Mouse (Mus musculus): ENCODE measurements around the gene Piezo1.

Gene Piezo1

DNA sequence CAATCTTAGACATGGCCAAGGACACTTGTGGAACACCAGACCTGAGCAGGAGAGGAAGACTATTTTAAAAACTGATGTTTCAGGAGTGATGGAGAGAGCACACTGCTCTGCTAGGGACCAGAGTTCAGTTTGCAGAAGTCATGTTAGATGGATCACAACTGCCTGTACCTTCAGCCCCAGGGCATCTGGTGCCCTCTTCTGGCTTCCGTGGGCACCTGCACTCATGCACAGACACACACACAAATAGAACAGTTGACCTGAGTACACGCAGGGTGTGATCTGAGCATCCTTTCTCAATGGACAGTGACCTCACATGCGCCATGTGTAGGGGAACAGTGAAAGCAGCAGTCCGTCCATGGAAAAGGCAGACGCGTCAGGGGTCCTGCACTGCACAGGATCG, 67.3 kb downstream of the Piezo1 start:
- no peak for DNase-seq

DNA sequence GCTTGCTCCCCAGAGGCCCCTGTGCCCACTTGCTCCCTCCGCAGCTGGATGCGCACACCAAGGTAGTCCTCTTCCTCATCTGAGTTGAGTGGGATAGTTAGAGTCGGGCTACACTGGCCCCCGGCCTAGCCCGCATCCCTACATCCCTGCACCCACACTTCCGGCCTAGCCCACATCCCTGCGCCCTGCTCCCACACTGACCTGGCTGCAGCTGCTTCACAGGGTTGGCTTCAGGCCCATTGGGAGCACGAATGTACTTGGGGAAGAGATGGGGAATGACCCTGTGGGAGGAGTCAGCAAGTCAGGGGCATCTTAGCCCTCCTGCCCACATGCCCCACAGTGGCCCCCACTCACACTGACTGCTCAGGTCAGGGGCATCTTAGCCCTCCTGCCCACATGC, 68.7 kb downstream of the Piezo1 start:
- no peak for DNase-seq

DNA sequence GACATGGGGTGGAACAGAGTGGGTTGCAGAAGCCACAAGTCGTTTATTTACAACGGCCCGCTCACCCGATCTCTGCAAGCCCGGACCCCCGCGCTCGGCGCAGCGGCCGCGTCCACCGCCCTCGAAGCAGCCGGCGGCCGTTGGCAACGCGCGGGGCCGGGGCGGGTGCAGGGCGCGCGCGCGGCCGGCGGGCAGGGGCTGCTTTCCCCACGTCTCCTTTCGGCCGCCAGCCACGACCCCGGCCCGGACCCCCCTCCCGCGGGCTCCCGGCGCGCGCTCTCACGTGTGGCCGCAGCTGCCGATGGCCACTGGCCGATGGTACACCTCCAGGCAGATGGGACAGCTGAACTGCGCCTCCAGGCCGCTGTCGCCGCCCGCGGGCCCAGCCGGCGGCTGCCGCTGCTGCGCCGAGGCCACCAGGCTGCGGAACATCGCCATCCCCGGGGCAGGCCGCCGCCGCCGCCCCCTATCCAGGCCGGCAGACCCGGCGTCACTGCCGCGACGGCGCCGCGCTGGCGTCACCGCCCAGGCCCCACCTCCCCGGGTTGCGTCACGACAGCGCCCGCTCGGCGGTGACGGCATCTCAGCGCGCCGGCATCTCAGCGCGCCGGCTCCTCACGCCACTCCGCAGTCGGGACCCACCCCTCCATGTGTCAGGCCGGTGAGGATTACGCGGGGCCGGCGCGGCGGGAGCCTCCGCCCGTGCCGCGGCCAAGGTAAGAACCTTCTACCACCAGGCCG, 75.4 kb downstream of the Piezo1 start, which contains the start of the genes Rnf166 and Ctu2:
Gene Rnf166 (minus strand): TSS at position 485 of the 741 bp plus-strand sequence.
Gene Ctu2 (plus strand): TSS at position 564 of the 741 bp plus-strand sequence.
- DNase-seq = peak; percentile 96

DNA sequence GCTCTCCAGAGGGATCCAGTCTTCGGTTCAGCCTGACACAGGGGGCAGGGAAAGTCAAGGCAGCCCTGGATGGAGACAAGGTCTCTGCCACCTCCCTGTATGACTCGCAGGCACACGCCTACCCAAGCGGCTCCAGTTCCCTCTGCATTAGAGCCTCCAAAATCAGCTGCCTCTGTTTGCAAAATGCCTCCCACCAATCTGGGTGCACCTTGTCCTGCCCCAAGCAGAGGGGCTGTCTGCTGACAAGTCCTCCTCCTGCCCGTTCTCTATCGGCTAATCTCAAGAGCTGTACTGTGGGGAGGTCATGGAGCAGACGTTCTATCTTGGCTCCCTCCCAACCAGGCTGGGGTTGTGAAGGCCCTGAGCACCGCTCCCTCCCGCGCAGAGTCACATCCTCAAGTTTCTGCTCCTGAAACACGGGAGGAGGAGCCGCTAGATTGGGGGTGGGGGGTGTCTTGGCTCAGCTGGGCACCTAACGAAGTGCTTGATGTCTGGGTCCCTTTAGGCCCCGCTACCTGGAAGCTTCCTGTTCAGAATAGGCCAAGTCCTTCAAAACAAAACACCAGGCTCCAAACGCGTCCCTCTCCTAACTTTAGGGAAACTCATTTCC, 76.1 kb downstream of the Piezo1 start:
- peak; percentile 70 for DNase-seq

DNA sequence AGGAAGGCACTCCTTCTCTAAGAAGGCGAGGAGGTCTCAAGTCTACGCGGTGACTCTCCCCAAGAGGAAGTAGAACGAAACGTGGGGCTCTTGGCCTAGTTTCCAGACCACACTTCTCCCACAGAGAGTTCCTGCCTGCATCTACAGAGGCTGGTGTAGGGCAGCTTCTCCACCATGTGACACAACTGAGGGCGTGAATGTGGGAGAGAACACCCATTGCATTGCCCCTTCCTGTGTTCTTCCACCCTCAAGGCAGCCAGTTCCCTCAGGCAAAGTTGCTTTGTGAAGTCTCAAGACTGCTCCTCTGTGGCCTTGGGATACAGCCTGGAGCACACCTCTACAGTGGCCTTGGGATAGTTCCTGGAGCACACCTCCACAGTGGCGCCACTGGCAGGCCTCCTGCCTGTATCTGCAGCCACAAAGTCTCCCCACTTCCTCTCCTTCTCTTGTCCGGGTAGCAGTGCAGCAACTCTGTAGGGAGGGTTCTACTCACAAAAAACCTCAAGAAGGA, 77.2 kb downstream of the Piezo1 start:
- no peak for DNase-seq

DNA sequence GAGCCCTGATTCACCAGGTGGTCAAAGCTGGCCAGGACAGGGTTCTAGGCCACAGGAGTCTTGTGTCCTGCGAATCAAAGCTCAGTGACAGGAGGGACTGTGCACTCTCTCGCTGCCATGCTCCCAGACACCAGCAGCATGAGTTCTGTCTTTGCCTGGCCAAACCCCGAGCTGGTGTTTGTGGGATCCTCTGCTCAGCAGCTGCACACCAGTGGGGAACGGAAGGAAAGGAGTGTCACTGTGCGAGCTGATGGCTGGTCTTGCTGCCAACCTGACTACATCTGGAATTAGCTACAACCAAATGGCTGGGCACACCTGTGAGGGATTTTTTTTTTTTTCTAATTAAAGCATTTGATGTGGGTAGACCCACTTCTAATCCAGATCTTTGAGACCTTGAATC, 80.4 kb downstream of the Piezo1 start:
- DNase-seq = no peak

DNA sequence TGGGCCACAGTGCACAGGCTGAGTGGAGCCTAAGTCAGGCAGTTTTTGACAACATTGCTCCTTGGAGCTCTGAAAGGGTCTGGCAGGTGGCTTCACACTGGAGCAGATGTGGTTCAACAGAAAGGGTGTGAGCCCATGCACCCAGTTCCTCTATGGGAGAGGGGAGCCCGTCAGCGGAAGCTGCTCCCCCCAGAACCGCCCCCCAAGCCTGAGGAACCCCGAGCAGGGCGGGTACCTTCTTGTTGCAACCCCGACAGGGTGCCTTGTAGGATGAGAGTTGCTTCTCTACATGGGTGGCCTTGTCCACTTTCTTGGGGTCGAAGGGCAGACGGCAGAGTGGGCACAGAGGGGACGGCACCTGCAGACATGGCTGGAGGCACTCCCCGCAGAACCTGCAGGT, 81.2 kb downstream of the Piezo1 start:
- no peak for DNase-seq

DNA sequence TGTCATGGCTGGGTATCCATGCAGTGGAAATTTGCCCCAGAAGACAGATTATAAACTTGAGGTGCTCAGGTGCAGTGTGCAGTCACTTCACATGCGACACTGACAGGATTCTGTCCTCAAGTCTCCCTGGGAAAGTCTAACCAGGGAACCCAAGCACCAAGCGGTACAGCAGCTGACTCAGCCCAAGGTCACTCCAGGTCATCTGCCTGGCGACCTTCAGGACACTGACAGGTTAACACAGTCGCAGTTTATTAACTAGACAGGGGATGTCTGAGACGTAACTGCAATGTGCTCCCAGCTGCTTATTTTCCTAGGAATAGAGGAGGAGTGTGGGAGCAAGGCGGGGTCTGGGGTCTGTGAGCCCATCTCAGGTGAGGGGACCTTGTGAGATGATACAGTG, 81.7 kb downstream of the Piezo1 start:
- DNase-seq = no peak

DNA sequence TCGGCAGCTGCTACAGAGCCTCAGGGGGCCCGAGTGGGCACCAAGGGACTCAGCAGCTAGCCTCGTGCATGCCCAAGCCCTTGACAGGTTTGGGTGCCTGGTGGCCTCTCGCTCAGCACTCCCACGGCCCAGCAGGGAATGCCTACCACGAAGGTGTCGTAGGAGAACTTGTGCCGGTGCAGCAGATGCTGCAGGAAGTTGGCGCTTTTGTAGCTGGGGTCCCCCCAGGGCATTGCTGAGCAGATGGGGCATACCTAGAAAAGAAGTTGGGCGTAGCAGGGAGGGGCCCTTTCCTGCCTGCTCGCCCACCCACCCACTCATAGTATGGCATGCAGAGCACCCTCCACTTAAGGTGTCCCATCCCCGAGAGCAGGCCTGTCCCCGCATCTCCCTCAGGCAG, 83.3 kb downstream of the Piezo1 start:
- DNase-seq = no peak

DNA sequence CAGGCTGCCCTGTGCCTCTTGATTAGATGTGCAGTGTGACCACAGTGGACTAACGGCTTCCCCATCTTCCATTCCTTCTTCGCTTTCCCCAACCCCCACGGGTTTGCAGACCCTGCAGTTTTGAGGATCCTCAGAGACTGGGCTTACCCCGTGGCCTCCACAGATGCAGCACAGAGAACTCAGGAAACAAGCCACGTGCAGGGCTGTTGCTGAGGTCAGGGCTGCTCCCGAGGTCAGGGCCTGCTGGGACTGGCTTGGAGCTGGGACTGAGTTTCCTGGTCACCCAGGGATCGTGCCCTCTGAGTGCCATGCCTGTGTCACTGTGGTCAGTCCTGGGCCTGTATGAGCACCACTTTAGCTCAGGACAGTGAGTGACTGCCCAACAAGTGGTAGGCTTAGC, 86.1 kb downstream of the Piezo1 start:
- no peak for DNase-seq

DNA sequence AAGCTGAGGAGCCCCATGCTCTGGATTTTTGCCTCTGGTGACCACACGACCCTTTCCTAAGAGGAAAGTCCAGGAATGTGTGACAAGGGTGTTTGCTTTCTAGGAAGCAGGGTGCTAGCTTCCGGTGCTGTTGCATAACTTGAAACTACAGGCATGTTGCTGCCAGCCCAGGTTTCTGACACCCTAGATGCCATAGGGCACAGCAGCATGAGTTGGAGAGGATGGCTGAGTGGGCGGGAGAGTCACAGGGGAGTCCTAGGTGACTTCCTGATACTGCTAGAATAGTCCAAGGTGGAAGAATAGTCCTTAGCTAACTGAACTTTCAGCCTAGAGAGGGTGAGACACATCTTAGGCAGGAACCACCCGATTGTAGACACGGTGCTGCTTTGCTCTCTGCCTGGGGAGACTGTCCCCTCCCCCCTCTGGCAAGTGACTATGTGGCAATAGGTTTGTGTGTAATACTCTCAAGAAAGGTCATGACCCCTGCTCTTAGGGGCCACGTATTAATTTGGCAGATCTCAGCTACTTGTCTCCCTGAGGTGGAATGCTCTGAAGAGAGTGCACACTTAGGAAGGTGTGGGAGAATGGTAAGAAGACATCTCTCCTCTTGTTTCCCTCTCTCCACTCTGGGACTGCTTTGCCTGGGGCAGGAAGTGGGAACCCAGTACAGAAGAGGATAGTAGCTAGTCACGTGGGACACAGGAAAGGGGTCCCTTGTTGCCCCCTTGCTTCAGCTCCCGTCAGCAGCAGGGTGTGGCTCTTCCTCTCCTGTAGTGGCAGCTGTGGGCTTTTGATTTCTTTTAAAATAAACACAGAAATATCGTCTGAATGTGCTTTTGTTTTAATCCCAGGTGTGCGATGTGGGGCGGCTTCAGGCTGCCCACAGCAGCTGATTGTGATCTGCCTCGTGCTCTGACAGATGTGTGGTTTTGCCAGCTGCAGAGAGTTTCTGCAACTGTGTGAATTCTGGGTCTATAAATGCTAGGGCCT, 87.2 kb downstream of the Piezo1 start:
- no peak for DNase-seq

DNA sequence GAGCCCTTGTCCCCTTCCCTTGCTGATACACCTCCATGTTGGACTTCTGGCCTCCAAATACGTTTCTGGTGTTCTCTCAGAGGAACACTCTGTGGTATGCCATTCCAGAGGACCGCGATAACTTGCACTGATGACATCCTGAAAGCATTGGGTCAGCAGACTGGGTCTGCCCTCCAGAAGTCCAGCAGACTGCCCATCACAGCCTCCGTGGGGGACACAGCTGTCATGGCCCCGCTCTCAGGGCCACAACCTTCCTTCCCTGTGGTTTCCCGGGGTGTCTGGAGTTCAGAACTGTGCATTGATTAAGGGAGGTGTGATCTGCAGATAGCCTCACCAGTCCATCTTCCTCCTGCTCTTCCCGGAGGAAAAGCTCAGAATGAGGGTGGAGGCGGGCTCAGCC, 88.6 kb downstream of the Piezo1 start:
- DNase-seq = no peak

DNA sequence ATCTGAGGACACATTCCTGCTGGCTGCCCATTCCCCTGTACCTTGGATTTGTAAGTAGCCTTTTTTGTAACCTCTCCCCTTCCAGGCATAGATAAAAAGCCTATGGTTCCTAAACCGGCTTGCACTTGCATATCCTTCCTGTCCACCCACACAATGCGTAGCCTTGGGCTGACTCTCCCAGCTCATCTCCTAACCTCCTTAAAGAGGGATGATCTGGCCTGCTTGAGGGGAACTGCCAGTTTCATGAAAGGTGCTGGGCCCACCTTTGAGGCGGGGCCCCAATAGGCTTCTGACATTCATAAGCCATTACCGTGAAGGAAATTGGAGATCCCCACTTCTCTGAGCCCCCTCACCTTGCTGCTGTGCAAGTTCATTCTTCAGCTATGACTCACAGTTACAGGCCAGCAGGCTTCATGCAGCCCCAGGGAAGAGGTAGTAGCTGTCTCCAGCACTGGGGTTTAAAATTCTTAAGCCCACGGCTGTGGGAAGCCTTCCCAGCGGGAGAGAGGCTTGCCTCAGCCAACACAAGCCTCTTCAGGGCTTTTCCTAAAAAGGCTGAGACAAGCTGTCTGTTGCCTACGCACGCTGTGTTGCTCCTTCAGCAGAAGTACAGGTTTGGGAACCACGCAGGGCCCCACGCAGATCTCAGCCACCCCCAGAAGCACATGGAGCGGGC, 89.5 kb downstream of the Piezo1 start:
- no peak for DNase-seq

DNA sequence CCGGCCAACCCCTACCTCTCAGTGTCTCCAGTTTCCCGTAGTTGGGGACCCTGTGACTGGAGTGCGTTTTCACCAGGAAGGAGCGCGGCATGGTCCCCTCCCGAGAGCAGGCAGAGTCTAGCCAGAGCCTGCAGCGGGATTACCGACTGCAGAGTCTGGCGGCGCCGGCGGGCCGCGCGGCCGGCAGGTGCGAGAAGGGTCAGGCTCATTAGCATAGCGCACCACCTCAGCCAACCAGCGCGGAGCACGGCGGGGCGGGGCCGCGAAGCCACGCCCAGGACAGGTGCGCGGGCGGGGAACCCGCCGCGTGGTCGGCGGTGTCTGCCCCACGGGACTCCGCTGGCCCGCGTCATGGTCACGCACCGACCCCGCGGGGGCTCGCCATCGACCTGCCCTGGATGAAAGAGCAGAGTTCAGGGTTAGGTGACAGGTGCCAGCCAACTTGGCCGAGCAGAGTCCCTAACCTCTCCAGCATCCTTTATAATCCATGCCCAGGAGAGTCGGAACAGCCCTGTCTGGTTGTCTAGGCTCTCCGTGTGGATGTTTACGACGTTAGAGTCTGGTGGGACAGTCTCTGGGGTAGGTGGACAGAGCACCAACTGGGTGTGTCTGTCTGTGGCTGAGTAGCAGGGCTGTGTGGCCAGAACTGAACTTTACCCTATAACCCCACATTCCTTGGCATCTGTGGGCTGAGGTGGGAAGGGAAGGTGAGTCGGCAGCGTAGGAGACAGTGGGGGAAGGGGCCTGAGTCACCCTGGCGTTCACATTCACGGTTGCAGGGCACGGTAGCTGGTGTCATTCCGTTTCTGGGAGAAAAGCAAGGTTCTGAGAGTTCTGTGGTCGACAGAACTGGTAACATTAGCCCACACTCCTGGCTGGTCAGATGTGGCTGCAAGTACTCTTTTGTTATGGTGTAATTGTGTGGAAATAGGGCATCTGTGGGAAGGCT, 90.3 kb downstream of the Piezo1 start, which contains the start of gene Snai3:
Gene Snai3 (minus strand): TSS at position 210 of the 949 bp plus-strand sequence.
- peak; percentile 87 for DNase-seq

DNA sequence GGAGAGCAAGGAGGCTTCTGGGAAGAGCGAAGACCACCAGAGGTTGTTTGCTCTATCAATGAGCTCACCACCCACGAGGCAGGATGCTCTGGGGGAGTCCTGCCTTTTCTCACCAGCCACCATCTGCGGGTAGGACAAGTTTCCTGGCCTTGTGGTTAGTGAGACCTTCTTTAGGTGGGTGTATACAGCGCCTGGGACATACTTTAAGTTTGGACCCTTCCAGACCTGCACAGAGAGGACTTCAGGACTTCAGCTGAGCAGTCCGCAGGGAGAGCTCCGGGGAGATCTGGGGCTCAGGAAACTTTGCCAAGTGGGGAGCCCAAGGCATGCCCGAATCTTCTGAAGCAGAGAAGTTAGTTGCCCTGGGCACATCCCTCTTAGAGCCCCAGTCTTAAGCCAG, 91.1 kb downstream of the Piezo1 start:
- DNase-seq = no peak

DNA sequence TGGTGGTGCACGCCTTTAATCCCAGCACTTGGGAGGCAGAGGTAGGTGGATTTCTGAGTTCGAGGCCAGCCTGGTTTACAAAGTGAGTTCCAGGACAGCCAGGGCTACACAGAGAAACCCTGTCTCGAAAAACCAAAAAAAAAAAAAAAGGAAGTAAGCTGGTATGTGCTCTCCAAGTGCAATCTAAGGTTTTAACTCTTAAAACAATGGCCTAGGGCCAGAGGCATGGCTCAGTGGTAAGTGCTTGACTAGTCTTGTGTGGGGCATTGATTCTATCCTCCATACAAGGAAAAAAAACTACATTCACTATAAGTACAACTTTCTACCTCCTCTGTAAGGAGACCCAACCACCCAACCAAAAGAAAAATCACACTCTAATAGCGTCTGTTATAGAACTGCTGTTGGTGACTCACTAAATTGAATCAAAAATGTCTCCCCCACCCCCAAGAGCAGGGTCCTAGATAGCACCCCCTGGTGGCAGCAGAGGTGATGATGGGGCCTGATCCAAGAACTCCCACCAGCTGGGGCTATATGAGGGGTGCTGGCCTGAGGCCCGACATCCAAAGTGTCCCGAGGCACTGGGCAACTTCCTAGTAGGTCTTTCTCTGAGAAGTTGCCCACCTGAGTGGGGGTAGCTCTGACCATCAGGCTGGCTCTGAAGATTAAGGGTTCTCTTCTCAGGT, 91.8 kb downstream of the Piezo1 start:
- no peak for DNase-seq

DNA sequence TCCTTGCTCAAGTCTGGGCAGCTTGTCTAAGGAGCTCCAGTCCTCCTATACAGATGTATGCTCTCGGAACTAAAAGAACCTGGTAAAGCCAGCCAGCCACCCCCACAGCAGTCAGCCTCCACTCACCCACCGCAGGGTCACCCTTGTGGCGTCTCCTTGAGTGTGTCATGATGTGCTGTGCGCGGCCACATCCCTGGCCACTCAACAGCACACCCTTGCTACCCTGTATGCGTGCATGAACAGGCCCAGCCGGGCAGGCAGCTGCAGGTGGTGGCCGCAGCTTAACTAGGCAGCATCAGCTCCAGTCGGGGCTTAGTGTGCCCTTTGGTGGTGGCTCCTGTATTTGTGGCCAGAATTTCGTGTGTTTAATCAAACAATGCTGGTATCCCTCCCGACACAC, 94.0 kb downstream of the Piezo1 start:
- no peak for DNase-seq

DNA sequence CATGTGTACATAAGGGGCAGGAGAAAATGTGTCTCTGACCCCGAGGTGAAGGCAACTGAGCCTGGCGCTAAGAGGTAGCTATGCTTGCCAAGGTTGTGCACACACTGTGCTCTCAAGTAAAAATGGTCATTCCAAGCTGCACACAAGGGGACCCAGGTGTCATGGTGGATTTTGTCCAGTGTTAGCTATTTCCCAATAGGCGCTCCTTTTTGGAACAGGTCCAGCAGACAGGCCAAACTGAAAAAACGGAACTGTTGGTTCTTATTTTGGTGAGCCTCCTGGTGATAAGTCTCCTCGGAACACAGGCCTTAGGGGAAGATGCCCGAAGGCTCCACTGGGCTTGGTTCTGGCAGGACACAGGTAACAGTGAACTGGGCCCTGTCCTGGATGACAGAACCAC, 96.7 kb downstream of the Piezo1 start:
- DNase-seq = no peak

DNA sequence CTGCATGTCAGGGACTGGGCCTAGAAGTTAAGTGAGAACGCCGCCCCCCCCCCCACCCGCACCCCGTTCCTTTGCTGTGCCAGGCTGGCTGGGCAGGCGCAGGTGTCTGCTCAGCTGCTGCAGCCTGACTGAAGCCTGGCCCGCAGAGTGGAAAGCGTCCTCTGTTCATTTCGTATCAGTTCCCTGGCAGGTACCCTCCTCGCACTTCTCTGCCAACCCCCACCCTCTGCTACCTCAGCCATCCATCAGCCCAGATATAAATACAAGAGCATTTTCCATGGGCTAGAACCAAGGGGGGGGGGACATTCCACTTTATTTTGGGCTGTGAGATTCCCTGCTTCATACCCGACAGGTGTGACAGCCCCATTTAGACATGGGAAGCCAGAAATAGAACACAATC, 99.0 kb downstream of the Piezo1 start:
- DNase-seq = no peak

DNA sequence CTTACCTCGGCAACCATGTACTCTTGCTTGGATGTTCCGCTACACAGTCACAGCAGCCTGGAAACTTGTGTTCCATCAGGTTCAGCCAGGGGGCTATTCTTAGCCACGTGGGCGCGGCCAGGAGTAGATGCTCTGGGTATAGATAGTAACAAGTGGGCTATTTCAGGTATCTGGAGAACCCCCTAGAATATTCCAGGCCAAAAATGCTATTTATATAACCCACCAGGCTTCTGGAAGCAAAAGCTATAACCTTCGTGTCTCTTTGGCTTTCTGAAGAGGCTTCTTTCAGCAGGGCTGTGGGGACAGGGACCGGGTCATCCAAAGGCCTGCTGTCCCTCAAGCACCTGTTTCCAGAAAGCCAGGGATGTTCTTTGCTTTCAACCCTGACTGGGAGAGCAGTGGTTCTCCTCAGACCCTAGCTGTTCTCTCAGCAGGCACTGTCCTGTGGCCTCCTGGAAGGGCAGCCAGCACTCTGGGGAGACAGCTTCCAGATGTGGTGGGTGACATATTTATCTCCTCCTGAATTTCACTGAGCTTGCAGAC, 99.9 kb downstream of the Piezo1 start:
- DNase-seq = no peak
